Mouse (Mus musculus) gastrocnemius, postnatal 14 days (tissue): Measurements from ENCODE around the gene Slc25a5. TPM values are rescaled to one million over a fixed set of nuclear protein-coding genes. Genes with fewer than 3 reads are reported as not detected.
"Not testable (repeated sequence)": the region's sequence is repeated elsewhere in the genome, so short reads cannot be mapped to it uniquely, and the experiment has no call there.

Source experiments
- DNase-seq: peaks from one replicate; pipeline ENCODE4 v3.0.0; 2021; ENCODE audit warnings: mixed read lengths
- intact Hi-C: fragments of 180-260 bp; cut with DNase I; formaldehyde crosslinking; loops from one replicate; pipeline ENCODE4 v1.15.1; 2025; ENCODE audit warnings: low total_unique reads
- total RNA-seq, 2 experiments: library from RNA; stranded (reverse); gene quantifications; 2 replicates each; pipeline ENCODE4 v1.2.3; 2021

The Slc25a5 gene
- total RNA-seq, 2 experiments from 2014 or later: 163 to 168 TPM

DNA sequence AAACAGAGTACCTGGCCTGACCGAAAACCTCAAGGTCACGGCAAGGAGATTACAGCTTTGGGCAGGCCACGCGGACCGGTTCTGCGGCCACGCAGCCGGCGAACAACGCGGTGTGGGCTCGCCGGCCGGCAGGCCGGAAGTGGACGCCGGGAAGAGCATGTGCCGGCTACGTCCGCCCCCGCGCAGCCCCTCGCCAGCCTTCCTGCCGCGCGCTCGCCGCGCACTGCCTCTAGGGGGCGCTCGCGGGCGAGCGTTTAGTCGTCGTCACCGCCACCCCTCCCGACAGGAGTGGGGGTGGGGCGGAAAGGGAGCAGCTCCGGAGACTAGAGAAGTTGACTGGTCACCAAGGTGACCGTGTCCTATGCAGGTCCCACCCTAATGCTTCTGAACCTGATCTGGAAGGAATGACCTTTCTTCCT is 721 bp downstream of the Slc25a5 start:
- intact Hi-C loops: no loop called here
- DNase-seq: peak; percentile 82

DNA sequence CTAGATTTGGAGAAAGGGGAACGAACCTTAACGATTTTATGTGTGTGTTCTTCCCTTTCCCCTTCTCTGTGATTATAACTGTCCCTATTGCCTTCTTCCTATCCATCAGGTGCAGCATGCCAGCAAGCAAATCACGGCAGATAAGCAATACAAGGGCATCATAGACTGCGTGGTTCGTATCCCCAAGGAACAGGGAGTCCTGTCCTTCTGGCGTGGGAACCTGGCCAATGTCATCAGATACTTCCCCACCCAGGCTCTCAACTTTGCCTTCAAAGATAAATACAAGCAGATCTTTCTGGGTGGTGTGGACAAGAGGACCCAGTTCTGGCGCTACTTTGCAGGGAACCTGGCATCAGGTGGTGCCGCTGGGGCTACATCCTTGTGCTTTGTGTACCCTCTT is 1.3 kb downstream of the Slc25a5 start:
- DNase-seq, intact Hi-C loops: not testable (repeated sequence)

DNA sequence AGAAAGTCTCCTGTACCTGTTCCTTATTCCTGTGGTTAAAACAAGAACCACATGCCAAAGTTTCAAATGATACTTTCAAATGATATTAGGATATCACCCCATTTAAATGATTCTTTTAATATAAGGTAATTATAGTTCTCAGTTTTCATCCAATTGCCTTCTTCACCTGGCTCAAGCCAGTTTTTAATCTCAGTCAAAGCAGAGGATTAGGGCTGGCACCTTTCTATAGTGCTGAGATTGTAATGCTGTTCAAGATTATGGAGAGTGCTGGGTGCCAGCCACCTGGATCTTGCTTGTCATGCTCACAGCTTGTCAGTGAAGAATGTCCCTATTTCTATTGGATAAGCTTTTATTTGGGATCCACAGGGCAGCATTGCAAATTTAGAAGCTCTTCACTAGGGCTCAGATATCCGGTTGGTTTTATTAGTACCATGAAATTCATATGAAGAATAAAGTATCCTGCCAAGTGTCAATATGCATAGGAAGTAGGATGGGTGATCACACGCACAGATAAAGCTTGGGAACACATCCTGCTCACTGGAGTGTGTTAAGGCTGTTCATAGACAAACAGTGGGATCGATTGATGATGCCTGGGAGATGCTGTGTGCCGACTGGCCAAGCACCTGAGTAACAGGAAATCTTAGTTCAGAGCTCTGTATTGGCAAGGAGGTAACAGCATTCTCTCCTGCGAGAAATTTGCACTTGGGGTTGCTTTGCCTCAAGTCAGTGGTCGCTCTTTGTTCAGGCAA is 3.9 kb downstream of the Slc25a5 start:
- intact Hi-C loops: no loop called here
- no peak for DNase-seq

DNA sequence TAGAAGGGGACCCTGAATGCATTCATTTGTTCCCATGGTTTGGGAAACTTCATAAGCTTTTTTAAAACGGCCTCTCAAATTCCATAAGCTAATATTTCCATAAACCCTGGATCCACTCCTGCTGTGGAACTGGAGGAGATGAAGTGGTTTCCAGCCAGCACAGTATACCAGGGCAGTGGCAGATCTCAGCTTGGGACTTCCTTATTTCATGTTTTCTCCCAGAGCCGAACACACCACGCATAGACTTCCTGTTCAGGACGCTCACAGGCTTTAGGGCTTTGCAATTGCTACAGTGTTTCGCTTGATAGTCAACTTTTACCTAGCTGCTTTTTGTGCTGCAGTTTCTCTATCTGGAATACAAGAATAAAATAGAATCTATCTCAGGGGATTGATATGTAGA is 7.7 kb downstream of the Slc25a5 start:
- intact Hi-C loops: no loop called here
- no peak for DNase-seq

DNA sequence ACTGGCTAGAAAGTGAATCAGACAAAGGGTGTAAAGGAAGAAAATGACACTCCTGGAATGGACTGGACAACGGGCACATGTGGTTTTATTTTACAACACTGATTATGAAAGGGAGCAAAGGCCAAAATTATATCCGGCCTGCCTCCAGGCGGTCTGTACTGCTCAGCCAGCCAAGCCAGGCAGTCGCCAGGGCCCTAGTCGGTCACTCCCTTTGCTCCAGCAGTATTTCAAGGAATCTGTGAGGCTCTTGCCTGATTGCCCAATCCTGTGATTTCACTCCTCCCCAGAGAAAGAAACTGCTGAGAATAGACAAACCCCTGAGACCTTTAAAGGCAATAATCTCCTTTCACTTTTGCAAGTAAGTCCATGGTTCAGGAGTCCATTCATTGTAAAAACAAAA is 8.7 kb downstream of the Slc25a5 start:
- intact Hi-C loops: no loop called here
- peak; percentile 52 for DNase-seq

DNA sequence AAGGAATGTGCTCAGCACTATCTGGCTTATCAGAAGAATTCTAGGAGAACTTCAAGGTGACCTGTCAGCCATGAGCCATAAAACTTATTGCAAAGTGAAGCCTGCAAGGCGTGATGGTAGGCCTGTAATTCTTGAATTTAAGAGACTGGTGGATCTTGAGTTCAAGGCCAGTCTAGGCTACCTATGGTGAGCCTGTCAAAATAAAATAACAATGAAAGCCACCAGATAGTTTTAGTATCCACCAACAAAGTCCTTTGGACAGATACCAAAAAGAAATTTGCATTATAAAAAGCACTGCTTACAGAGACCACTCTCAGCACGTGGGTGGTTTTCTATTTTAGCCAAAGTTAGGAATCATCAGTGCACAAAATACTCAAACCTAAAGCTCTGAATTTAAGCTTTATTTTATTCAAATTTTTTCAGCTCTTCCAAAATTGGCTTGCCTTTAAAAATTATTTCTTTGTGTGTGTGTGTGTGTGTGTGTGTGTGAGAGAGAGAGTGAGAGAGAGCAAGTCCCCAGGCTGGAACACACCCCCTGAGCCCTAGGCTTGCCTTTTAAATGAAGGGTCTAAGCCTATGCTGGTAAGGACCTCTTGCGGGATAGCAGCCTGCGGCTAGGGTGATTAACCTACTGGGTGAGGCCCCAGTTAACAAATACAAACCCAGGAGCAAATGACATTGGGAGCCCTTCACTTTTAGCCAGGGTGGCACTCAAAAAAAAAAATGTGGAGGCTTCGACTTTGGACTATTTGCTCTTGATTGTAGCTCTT is 10.2 kb downstream of the Slc25a5 start:
- no peak for DNase-seq
- intact Hi-C loops: no loop called here

DNA sequence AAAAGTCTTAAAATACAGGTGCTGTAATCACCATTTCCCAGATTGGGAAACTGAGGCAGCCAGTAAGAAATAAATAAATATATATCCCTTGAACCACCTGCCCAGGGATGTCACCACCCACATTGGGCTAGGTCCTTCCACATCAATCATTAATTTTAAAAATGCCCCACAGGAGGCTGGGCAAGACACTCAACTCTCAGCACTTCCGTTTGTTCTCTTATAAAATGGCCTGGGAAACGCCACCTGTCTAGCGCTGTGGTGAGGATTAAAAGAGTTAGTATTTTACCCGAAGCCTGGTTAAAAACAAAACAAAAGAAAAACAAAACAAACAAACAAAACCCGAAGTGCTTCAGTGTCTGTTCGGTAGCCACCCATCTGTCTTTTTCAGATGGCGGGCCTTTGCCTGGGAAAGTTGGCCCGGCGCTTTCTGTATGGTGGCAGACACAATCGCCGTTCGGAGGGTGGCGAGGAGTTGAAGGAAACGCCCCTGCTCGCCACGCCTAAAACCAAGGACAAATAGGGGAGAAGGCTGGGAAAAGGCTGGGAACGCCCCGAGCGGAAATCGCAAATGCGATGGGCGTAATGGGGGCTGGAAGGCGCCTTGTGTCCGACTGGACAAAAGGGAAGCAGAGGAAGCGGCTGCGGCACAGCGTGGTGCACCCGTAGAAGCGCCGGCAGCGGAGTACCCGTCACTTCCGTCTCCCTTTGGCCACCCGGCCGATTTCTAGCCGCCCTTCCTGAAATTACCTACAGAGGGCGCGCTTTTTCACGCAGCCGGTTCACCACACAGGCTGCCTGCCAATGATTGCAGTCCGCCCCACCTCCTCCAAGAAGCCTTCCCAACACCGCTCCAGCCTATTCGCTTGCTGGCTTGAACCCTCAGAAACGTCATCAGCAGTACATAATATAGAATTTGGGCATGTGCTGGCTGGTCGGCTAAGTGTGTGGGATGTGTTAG is 12.2 kb downstream of the Slc25a5 start:
- intact Hi-C loops: no loop called here

DNA sequence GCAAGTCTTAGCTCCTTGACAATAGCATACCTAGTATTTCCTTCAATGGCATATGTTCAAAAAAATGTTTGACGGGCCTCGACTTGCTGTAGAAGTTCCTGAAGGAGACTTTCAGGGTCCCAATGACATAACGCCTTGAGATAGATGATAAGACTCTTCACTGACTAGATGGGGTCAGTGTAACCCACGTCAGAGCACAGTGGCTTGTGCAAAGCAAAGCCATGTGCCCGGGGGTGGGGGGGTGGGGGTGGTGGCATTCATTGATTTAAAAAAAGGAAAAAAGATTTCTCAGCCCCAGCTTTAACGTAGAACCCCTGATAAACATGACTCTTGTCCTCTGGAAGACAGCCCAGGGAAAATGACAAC is 12.8 kb downstream of the Slc25a5 start:
- intact Hi-C loops: no loop called here
- DNase-seq: no peak

More for the DNA sequence above, 12.2 kb downstream of the Slc25a5 start:
- peak; percentile 86 for DNase-seq

DNA sequence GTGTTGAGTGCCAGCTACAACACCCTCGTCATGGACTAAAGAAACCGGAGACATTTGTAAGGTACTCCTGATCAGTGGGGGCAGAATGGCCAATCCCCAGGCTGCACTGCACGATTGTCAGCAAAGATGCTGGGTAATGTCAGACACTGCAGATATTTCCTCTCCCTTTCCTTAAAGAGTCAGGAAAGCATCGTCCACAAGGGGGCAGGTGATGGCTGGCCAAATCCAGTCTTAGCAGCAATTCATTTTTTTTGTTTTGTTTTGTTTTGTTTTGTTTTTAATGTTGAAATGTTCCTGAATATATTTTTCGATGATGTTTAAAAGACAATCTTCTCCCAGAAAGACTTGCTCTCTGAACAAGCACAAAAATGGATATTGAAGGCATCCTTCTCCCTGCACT is 15.9 kb downstream of the Slc25a5 start:
- intact Hi-C loops: no loop called here
- DNase-seq: no peak

DNA sequence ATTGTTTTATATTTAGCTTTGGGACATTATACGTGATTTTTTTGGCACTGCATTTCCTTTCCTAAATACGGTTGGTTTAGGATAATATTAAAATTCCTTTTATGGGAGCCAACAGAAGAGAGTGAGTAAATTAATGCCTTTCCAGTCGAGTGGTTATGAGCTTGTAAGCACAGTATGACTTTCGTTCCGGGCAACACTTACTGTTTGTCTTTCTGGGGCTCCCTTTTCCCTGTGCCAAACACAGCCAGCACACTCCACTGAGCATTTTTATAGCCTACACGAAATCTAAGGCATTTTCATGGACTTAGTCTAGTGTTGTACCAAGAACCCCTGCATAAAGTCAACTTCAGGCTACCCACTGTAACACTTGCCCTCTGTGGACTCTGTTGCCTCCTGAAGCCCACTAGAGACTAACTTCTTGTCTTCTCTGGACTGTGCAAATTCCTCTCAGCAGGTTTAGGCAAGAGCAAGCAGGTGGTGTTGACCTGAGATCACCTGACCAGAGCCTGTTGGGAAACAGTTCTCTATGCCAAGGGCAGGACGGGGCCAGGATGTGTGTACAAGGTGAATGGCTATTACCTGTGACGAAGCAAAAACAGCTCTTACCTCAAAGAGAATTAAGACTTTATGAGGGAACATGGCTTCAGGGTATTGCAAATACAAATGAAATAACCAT is 18.8 kb downstream of the Slc25a5 start:
- no peak for DNase-seq
- intact Hi-C loops: no loop called here

DNA sequence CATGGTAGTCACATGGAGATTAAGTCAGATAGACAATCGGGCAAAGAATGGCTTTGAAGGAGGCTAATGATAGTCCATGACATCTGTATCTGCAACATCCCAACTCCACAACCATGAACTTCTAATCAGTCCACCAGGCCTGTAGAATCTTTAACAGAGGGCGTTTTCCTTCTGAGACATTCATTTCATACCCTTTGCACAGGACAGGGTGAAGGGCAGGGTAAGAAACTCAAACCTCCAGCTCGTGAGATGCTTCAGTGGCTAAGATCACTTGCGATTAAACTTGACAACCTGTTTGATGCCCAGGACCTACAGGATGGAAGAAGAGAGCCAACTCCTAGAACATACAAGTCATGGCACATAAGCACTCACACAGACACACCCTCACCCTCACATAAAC is 19.6 kb downstream of the Slc25a5 start:
- DNase-seq: no peak
- intact Hi-C loops: no loop called here

DNA sequence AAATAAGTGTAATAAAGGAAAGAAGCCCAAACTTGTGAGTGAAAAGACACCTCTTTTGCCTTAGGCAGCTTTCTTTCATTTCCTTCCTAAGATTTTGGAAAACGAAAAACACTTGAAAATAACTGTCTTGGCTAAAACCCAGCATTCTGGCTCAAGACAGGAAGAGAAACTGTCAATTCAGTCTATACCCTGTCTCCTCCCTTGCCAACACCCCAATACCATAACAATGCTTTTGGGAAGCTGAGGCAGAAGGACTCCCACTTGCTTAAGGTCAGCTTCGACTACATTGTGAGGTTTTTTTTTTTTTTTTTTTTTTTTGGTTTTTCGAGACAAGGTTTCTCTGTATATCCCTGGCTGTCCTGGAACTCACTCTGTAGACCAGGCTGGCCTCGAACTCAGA is 20.0 kb downstream of the Slc25a5 start:
- intact Hi-C loops: no loop called here
- no peak for DNase-seq

DNA sequence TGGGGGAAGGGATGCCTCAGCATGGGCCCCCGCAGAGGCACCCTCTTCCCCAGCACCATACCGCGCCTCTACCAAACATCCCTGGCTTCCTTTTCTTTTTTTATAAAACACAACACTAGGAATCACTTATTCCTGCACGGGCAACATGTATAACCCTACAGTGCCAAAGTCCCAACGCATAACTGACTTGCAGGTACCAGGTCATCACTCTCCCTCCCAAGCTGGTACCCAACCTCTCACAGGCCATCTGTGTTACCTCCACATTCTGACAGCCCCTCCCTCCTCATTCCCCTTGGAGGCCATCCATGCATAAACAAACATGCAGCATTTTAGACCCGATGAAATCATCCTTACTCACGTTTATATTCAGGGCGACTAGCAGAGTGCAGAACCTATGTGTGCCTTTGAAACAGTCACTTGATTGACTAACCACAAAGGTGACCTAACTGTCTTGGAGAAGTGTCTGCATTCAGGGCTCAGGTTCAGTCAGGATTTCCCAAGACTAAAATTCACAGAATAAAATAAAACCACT is 21.0 kb downstream of the Slc25a5 start:
- DNase-seq: no peak
- intact Hi-C loops: no loop called here

DNA sequence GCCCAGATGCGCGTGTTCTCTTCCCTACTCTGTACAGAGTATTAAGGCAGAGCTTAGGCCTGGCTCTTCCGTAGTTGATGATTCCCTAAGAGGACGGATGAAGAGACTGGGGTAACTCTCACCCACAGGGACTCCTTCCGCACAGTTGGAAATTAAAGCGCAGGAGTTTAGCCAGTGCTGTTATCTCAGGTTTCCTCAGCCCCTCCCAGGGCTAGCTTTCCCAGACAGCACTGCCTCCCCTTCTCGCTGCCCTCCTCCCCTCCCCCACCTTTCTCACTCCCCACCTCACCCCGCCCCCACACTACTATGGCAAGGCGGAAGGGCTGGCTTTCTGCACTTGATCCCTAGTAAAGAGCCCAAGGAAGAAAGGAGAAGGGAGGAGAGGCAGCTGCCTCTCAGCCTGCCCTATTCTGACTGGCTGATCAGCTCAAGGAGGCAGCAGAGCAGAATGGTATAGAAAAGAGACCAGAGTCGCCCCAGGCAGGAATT is 21.5 kb downstream of the Slc25a5 start:
- intact Hi-C loops: no loop called here
- no peak for DNase-seq

DNA sequence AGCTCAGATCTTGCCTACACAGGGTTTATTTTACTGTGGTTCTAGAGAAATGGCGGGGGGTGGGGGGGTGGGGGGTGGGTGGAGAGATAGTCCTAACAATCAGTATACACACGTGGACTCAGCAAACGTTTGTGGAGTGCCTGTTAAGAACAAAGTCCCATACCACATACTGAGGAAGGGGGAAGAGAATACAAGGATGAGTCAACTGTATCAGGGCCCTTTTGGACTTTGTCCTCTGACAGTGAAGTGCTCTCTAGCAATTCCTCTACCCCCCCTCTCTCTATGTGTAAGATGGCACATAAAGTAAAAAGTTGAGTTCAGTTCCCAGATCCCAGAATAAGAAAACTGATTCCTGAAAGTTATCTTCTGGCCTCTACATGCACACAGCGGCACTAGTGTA is 24.1 kb downstream of the Slc25a5 start:
- intact Hi-C loops: no loop called here
- DNase-seq: no peak

DNA sequence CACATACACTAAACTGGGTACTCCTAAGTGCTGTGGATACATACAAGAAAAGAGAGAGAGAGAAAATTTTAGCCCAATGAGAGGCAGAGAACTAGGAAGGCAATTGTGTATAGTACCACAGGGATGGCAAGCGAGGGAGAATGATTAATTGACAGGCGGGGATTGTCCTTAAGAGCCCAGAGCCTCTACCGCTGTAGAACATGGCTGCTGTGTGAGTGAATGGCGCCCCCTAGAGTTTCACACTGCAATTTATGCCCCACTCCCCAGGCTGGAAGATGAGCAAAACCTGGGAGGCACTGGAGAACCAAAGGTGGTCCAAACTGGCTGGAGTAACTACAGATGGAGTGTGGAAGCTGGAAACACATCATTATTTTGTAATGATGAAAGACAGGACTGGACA is 24.8 kb downstream of the Slc25a5 start:
- peak; percentile 28 for DNase-seq
- intact Hi-C loops: no loop called here

DNA sequence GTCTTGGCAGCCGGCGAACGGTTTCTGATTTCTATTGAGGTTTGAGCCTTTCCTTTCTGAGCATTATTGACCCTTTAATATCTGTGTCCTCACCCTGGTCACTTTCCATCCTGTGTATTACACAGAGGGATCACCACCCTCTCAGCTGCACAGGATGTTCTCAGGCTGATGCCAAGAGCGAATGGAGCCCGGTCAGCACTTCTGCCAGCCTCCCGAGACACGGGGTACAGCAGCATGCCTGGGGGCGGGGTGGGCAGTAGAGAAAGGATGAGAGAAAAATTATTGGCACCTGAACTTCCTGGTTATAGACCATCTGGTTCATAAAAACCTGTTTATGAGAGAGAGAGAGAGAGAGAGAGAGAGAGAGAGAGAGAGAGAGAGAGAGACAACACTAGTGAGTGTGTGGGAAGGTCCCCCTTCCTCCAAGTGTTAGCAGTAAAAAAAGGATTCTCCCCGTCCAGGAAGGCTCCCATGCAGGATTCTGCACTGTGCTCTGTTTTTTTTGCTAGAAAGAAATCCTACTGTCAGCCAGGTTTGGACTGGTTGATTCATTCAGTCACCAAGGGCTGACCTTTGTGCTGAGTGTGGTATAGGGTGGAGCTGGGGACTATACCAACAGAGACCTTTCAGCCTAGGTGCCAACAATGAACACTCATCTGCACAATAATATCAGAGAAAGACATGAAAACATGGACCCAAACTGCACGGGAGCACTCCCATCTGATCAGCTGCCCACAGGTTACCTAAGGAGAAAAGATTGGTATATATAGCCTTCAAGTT is 28.7 kb downstream of the Slc25a5 start:
- no peak for DNase-seq
- intact Hi-C loops: no loop called here

DNA sequence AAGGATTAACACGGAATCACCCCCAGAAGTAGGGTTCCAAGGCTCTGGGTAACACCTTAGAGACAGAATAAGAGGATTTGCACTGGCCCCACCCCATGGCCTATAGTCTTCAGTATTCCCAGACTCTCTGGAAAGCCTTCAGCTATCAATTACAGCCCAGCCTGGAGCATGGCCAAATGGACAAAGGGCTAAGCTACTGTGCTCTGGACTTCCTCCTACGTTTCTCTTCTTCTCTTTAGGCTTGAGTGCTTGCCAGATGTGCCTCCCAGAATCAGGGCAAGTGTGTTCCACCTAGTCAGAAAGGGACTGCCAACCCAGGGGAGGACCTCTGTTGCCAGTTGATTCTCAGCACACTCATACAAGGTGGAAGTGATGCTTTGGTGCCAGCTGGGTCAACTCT is 29.6 kb downstream of the Slc25a5 start:
- no peak for DNase-seq
- intact Hi-C loops: no loop called here
